Mouse (Mus musculus) kidney, embryonic 14.5 days (tissue): ENCODE results near the gene Psg16. TPM values are rescaled to one million over a fixed set of nuclear protein-coding genes. Genes with fewer than 3 reads are reported as not detected.

Source experiments
- ATAC-seq: fragments of 200-750 bp; cut with Nextera tagmentation; 2 replicates; pipeline ENCODE4 v1.8.0; 2017; ENCODE audit warnings: moderate number of reproducible peaks, mild to moderate bottlenecking, moderate TSS enrichment, moderate library complexity; ENCODE audit not compliant: low FRiP score, low TSS enrichment
- H3K27ac ChIP-seq: fragments of 300-500 bp; sonication (generic); 2 replicates; pipeline ENCODE4 v1.5.1; 2014; ENCODE audit warnings: low read depth, mild to moderate bottlenecking, low read length, moderate library complexity, mixed read lengths
- H3K27me3 ChIP-seq: fragments of 300-500 bp; sonication (generic); 2 replicates; pipeline ENCODE4 v1.6.1; 2014; ENCODE audit warnings: mild to moderate bottlenecking, low read length; ENCODE audit not compliant: control insufficient read depth, insufficient read depth
- H3K36me3 ChIP-seq: fragments of 300-500 bp; sonication (generic); 2 replicates; pipeline ENCODE4 v1.6.1; 2014; ENCODE audit warnings: low read length, mixed read lengths; ENCODE audit not compliant: control insufficient read depth, insufficient read depth
- H3K4me1 ChIP-seq: fragments of 300-500 bp; sonication (generic); 2 replicates; pipeline ENCODE4 v1.6.1; 2014; ENCODE audit warnings: low read length, mixed read lengths; ENCODE audit not compliant: control insufficient read depth, insufficient read depth
- H3K4me2 ChIP-seq: fragments of 300-500 bp; sonication (generic); replicated peaks from 2 replicates; pipeline ENCODE4 v1.6.1; 2014; ENCODE audit warnings: low read depth, mild to moderate bottlenecking, low read length
- H3K4me3 ChIP-seq: fragments of 300-500 bp; sonication (generic); 2 replicates; pipeline ENCODE4 v1.5.1; 2014; ENCODE audit warnings: mild to moderate bottlenecking, low read length
- H3K9ac ChIP-seq: fragments of 300-500 bp; sonication (generic); 2 replicates; pipeline ENCODE4 v1.6.1; 2014; ENCODE audit warnings: low read depth, mild to moderate bottlenecking, low read length, moderate library complexity
- H3K9me3 ChIP-seq: fragments of 300-500 bp; sonication (generic); 2 replicates; pipeline ENCODE4 v1.6.1; 2016; ENCODE audit warnings: low read length; ENCODE audit not compliant: control insufficient read depth
- WGBS: fragments of 180-500 bp; shearing (Covaris S2); extraction: QIAGEN DNeasy Blood & Tissue Kit; methylation state at CpG from one replicate; pipeline ENCODE4 v1.1.7; 2014; 5-methylcytosine and 5-hydroxymethylcytosine counted together
- polyA plus RNA-seq: library from polyadenylated mRNA; unstranded; fragments of >200 nt; fragmentation: Nextera tagmentation; extraction: Ambion mirVana; gene quantifications from 2 replicates; pipeline ENCODE4 v1.2.1, GENCODE M21; 2014

The Psg16 gene
- polyA plus RNA-seq, 1 experiment from 2014 or later: 0.23 TPM

GRCm38 (mm10) chr7:17050933-17051594 lies 22.8 kb upstream of the Psg16 start:
- ATAC-seq: peak; percentile 53

GRCm38 (mm10) chr7:17054325-17054989 lies 19.4 kb upstream of the Psg16 start:
- WGBS: 81% methylated on average over 16 of the region's 16 CpGs

More at GRCm38 (mm10) chr7:17050933-17051594, 22.8 kb upstream of the Psg16 start:
- Histone ChIP-seq H3K9ac (no peak overlapping the region), H3K4me3 (no peak overlapping the region), H3K36me3 (peaks cover 22% of the 10 kb centered on the region), H3K9me3 (no peaks in the 10 kb centered on the region), H3K27ac (no peak overlapping the region), H3K4me2 (no peak overlapping the region), H3K4me1 (no peaks in the 10 kb centered on the region), H3K27me3 (no peaks in the 10 kb centered on the region)
- WGBS: 11% methylated on average over 15 of the region's 17 CpGs

GRCm38 (mm10) chr7:17055287-17055946 lies 18.4 kb upstream of the Psg16 start:
- Histone ChIP-seq H3K36me3 (peaks cover 6% of the 10 kb centered on the region; the same call in 1 of the 2 replicates), H3K9me3 (no peaks in the 10 kb centered on the region), H3K9ac (no peak overlapping the region), H3K27ac (peak overlapping the region; percentile 37; the same call in 1 of the 2 replicates), H3K4me3 (peak overlapping the region; percentile 42), H3K27me3 (no peaks in the 10 kb centered on the region), H3K4me1 (peaks cover 34% of the 10 kb centered on the region), H3K4me2 (peak overlapping the region; percentile 66)
- 93% methylated on average over 4 of the region's 4 CpGs for WGBS
- no peak for ATAC-seq

More at GRCm38 (mm10) chr7:17054325-17054989, 19.4 kb upstream of the Psg16 start:
- Histone ChIP-seq H3K9me3 (no peaks in the 10 kb centered on the region), H3K27me3 (no peaks in the 10 kb centered on the region), H3K4me1 (peaks cover 24% of the 10 kb centered on the region), H3K36me3 (peaks cover 12% of the 10 kb centered on the region; the same call in 1 of the 2 replicates), H3K27ac (no peak overlapping the region), H3K4me2 (no peak overlapping the region), H3K4me3 (no peak overlapping the region), H3K9ac (no peak overlapping the region)
- no peak for ATAC-seq

GRCm38 (mm10) chr7:17056081-17056581 lies 17.7 kb upstream of the Psg16 start:
- Histone ChIP-seq H3K4me1 (peaks cover 38% of the 10 kb centered on the region), H3K4me2 (peak overlapping the region; percentile 66), H3K27me3 (no peaks in the 10 kb centered on the region), H3K27ac (peak overlapping the region; percentile 92), H3K9ac (peak overlapping the region; percentile 64; the same call in 1 of the 2 replicates), H3K36me3 (peaks cover 3% of the 10 kb centered on the region; the same call in 1 of the 2 replicates), H3K9me3 (no peaks in the 10 kb centered on the region), H3K4me3 (peak overlapping the region; percentile 42)
- ATAC-seq: peak; percentile 82
- under 1% methylated on average over 34 of the region's 42 CpGs for WGBS

- Histone ChIP-seq H3K36me3 (peaks cover 3% of the 10 kb centered on the region; the same call in 1 of the 2 replicates), H3K27me3 (no peaks in the 10 kb centered on the region), H3K9me3 (no peaks in the 10 kb centered on the region), H3K4me2 (peak overlapping the region; percentile 66), H3K9ac (peak overlapping the region; percentile 64; the same call in 1 of the 2 replicates), H3K4me1 (peaks cover 38% of the 10 kb centered on the region), H3K4me3 (peak overlapping the region; percentile 42), H3K27ac (peak overlapping the region; percentile 92)
- whole genome bisulfite sequencing: 30% methylated on average over 14 of the region's 14 CpGs
- peak; percentile 20; the same call in 1 of the 2 replicates for ATAC-seq
Observed at GRCm38 (mm10) chr7:17056601-17057523, 17.0 kb upstream of the Psg16 start.

- Histone ChIP-seq H3K4me1 (peaks cover 44% of the 10 kb centered on the region), H3K27me3 (no peaks in the 10 kb centered on the region), H3K4me3 (peak overlapping the region; percentile 19), H3K4me2 (peak overlapping the region; percentile 35), H3K9ac (peak overlapping the region; percentile 28; the same call in 1 of the 2 replicates), H3K9me3 (no peaks in the 10 kb centered on the region), H3K36me3 (peaks cover 3% of the 10 kb centered on the region; the same call in 1 of the 2 replicates), H3K27ac (peak overlapping the region; percentile 94)
- WGBS: under 1% methylated on average over 15 of the region's 16 CpGs
- peak; percentile 82 for ATAC-seq
Observed at GRCm38 (mm10) chr7:17058071-17058689, 15.7 kb upstream of the Psg16 start.

- ATAC-seq: no peak
- peak overlapping the region; percentile 19; the same call in 1 of the 2 replicates for H3K4me3 ChIP-seq
- H3K36me3 ChIP-seq: peaks cover 3% of the 10 kb centered on the region; the same call in 1 of the 2 replicates
- peak overlapping the region; percentile 28; the same call in 1 of the 2 replicates for H3K9ac ChIP-seq
- peak overlapping the region; percentile 86 for H3K4me2 ChIP-seq
- H3K4me1 ChIP-seq: peaks cover 46% of the 10 kb centered on the region
- 51% methylated on average over 8 of the region's 8 CpGs for WGBS
- no peaks in the 10 kb centered on the region for H3K27me3 ChIP-seq
- H3K27ac ChIP-seq: peak overlapping the region; percentile 94
- no peaks in the 10 kb centered on the region for H3K9me3 ChIP-seq
Observed at GRCm38 (mm10) chr7:17058816-17059462, 14.9 kb upstream of the Psg16 start.
